Mouse (Mus musculus): ENCODE results near the gene Mapkapk3.

Gene Mapkapk3

DNA sequence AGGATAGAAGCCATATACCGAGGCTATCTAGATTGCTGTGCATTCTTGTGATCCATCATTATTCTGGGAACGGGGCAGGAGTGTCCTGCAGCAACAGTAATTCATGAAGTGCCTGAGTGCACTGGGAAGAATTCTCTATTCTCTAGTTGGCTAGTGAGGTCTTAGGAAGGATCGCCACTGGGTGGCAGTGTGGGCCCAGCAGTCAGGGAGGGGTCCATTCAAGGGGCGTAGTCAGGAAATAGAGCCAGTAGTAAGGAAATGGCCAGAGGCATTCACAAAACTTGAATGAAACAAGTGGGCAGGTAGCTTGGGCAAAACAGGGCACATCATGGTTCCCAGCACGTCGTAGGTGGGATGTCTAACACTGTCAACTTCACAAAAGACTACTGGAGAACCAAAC, 4.6 kb upstream of the Mapkapk3 start:
- in situ Hi-C loops (cut with MboI) = loop anchor here (10.0 to 25.0 kb wide), 2 partner anchors 389 to 607 kb away; partner anchors contain the start of gene Tex264

DNA sequence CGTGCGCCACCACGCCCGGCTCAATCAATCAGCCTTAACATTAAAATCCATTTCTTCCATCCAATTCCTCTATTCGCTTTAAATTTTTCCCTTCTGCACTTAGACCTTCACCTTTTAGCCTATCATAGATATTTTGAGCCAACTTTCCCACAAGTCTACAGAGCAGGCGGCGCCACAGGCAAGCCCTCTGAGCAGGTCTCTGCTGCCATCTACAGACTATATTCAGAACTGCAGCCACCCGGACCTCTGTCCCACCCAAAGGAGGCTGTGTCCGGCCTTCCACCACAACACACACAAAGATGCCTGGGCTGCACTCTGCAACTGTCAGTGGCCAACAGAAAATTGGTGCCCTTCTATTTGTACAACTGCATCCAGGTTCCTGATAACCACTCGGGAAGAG, 1.2 kb upstream of the Mapkapk3 start:
- in situ Hi-C loops (cut with MboI) = loop anchor here (10.0 to 25.0 kb wide), 2 partner anchors 386 to 604 kb away; partner anchors contain the start of gene Tex264

- in situ Hi-C loops (cut with MboI) = loop anchor here (25.0 kb wide), 1 partner anchor 601 kb away; the partner anchor contains the start of gene Tex264
These were observed 966 bp downstream of the Mapkapk3 start for GRCm38 (mm10) chr9:107288711-107289110.

- in situ Hi-C loops (cut with MboI) = loop anchor here (25.0 kb wide), 1 partner anchor 601 kb away; the partner anchor contains the start of gene Tex264
These were observed 1.5 kb downstream of the Mapkapk3 start for GRCm38 (mm10) chr9:107288105-107288650.

- in situ Hi-C loops (cut with MboI) = loop anchor here (25.0 kb wide), 1 partner anchor 600 kb away; the partner anchor contains the start of gene Tex264
These were observed 2.4 kb downstream of the Mapkapk3 start for GRCm38 (mm10) chr9:107287294-107287693.

GRCm38 (mm10) chr9:107285009-107285408, 4.7 kb downstream of the Mapkapk3 start:
- in situ Hi-C loops (cut with MboI) = loop anchor here (25.0 kb wide), 1 partner anchor 598 kb away; the partner anchor contains the start of gene Tex264

- in situ Hi-C loops (cut with MboI) = loop anchor here (25.0 kb wide), 1 partner anchor 596 kb away; the partner anchor contains the start of gene Tex264
These were observed 6.7 kb downstream of the Mapkapk3 start for GRCm38 (mm10) chr9:107282951-107283350.

DNA sequence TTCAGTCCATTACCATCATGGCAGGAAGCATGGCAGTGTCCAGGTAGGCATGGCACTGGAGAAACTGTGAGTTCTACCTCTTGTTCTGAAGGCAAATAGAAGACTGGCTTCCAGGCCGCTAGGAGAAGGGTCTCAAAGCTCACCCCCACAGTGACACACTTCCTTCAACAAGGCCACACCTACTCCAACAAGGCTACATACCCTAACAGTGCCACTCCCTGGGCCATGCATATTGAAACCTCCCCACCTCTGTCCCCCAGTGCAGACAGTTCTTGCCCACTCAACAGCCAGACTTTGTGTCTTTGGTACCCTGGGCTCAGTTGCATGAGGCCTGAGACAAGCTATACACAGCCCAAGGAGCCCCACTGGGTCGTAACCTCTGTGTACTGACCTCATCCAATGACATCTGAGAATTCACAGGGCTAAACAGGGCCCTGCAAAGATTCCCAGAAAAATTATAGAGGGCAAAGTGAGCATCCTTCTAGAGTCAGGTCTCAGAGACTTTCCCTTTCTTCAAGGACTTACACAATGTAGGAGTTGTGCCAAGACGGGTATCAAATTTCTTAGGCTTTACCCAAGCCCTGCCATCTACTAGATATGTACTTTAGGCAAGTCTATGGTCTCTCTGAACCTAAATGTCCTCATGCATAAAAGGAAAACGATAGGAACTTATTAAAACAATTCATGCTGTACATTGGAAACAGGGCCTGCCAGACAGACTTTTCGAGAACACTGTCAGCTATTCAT, 8.3 kb downstream of the Mapkapk3 start:
- in situ Hi-C loops (cut with MboI) = loop anchor here (25.0 kb wide), 1 partner anchor 594 kb away; the partner anchor contains the start of gene Tex264

DNA sequence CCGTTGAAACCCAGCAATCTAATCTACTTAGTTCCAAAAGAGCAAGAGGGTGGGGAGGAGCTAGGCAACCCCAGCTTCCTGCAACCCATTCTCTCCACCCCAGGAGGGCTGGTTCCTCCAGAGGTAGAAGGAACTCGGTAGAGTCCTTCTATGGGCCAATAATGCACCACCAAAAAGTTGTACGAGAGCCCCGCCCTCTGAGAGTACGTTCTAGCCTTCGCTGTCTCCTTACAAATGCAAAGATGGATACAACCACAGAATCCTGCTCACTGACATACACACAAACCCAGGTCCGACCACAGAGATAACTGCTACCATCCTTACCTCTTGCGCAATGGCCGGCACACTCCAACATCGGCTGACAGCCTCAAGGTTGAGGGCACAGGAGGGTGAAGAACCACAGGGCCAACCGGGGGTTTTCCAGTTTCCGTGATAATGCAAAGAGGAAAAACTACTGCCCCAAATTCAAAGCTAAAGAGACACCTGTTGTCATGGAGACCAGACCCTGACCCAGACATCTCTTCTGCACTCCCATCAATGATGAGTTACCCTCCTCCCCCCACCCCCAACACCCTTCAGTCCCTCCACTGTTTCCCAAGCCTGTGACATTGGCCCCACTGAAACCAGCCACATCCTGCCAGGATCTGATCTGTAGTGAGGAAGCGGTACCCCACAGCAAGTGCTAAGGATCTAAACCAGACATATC, 9.2 kb downstream of the Mapkapk3 start:
- in situ Hi-C loops (cut with MboI) = loop anchor here (25.0 kb wide), 1 partner anchor 593 kb away; the partner anchor contains the start of gene Tex264

GRCm38 (mm10) chr9:107279378-107280321, 10.0 kb downstream of the Mapkapk3 start:
- in situ Hi-C loops (cut with MboI) = loop anchor here (25.0 kb wide), 1 partner anchor 592 kb away; the partner anchor contains the start of gene Tex264

- in situ Hi-C loops (cut with MboI) = loop anchor here (25.0 kb wide), 1 partner anchor 591 kb away; the partner anchor contains the start of gene Tex264
These were observed 10.9 kb downstream of the Mapkapk3 start for GRCm38 (mm10) chr9:107278527-107279377.

DNA sequence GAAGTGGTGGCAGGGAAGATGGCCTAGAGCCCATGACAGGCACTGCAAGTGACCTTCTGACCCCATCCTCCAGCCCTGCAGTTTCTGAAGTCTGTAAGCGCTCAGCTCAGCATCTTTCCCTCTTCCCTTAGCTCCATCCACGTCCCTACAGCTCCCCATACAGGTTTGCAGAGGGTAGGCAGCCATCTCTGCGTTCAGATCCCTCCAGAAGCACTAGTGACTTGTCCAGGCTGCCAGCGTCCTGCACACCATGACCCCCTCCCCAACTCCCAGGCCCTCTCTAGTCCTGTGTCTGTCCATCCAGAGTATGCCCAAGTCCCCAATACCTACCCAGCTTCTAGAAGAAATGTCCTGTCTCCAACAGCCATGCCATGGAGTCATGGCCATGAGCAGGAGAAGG, 11.6 kb downstream of the Mapkapk3 start:
- in situ Hi-C loops (cut with MboI) = loop anchor here (25.0 kb wide), 1 partner anchor 591 kb away; the partner anchor contains the start of gene Tex264

GRCm38 (mm10) chr9:107277603-107278002, 12.1 kb downstream of the Mapkapk3 start:
- in situ Hi-C loops (cut with MboI) = loop anchor here (25.0 kb wide), 1 partner anchor 590 kb away; the partner anchor contains the start of gene Tex264

GRCm38 (mm10) chr9:107275710-107276109, 14.0 kb downstream of the Mapkapk3 start:
- in situ Hi-C loops (cut with MboI) = loop anchor here (25.0 kb wide), 1 partner anchor 588 kb away; the partner anchor contains the start of gene Tex264

DNA sequence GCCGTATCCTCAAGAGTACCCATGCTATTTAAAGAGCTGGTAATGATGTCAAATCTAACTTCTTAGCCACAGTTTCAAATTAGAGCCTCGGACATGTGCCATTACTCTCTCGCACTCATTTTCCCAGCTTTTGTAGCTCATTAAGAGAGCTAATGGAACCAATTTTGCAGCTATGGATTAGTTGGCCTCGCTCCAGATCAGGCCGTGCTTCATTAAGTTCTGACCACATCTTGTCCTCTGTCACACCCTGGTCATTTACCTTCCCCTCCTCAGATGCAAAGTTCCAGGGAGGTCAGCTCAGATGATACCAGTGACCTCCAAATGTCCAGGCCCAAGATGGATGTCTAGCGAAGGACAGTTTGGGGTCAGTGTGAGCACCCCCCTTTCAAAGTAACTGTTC, 14.9 kb downstream of the Mapkapk3 start:
- in situ Hi-C loops (cut with MboI) = loop anchor here (25.0 kb wide), 1 partner anchor 587 kb away; the partner anchor contains the start of gene Tex264

GRCm38 (mm10) chr9:107273184-107273583, 16.5 kb downstream of the Mapkapk3 start:
- in situ Hi-C loops (cut with MboI) = no loop called here

- in situ Hi-C loops (cut with MboI) = no loop called here
These were observed 17.4 kb downstream of the Mapkapk3 start for GRCm38 (mm10) chr9:107272284-107272683.

- in situ Hi-C loops (cut with MboI) = no loop called here
These were observed 18.3 kb downstream of the Mapkapk3 start for GRCm38 (mm10) chr9:107271177-107271938.

DNA sequence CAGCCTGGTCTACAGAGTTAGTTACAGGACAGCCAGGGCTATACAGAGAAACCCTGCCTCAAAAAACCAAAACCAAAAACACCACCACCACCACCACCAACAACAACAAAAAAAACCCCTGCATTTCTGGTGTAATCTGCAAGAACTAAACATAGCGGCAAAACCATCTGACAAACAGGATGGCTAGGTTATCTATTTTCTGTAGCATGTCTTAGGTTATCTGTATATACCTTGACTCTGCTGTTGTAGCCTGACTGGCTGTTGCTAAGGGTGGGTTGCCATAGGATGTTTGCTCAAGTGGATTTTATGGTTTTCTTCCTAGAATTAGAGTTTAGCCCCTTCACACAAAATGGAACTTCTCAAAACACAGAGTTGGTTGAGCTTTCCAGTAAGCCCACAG, 19.9 kb downstream of the Mapkapk3 start:
- in situ Hi-C loops (cut with MboI) = no loop called here

All from mature B cell (primary cell).